Mouse (Mus musculus) left cerebral cortex, postnatal 25 days (tissue): Measurements from ENCODE around the gene Nars2. TPM values are rescaled to one million over a fixed set of nuclear protein-coding genes. Genes with fewer than 3 reads are reported as not detected.

Experiments used
- DNase-seq, 2 experiments: peaks; one replicate each; pipeline ENCODE4 v3.0.0; 2022; ENCODE audit warnings: low spot score in 2 of 2, mixed read lengths in 1 of 2
- intact Hi-C: fragments of 180-260 bp; cut with DNase I; formaldehyde crosslinking; loops from one replicate; pipeline ENCODE4 v1.15.1; 2025
- total RNA-seq, 2 experiments: library from RNA; stranded (reverse); gene quantifications; 2 replicates each; pipeline ENCODE4 v1.2.3; 2021

Gene Nars2
- total RNA-seq, 2 experiments from 2014 or later = 17.4 to 18.3 TPM

GRCm38 (mm10) chr7:97041868-97042449, 90.7 kb downstream of the Nars2 start:
- intact Hi-C loops = no loop called here
- DNase-seq = no peak

- intact Hi-C loops = no loop called here
- no peak for DNase-seq
Observed at GRCm38 (mm10) chr7:97042981-97043380, 91.7 kb downstream of the Nars2 start.

- intact Hi-C loops = no loop called here
Observed at GRCm38 (mm10) chr7:97060966-97061365, 109.7 kb downstream of the Nars2 start.

GRCm38 (mm10) chr7:97071512-97071911, 120.2 kb downstream of the Nars2 start:
- no peak for DNase-seq
- intact Hi-C loops = loop anchor here (10.0 kb wide), 1 partner anchor 333 kb away; the partner anchor contains the start of gene Ndufc2

More at GRCm38 (mm10) chr7:97060966-97061365, 109.7 kb downstream of the Nars2 start:
- no peak for DNase-seq

GRCm38 (mm10) chr7:97072061-97072460, 120.8 kb downstream of the Nars2 start:
- no peak for DNase-seq
- intact Hi-C loops = loop anchor here (10.0 kb wide), 1 partner anchor 333 kb away; the partner anchor contains the start of gene Ndufc2

- intact Hi-C loops = loop anchor here (10.0 kb wide), 1 partner anchor 330 kb away; the partner anchor contains the start of gene Ndufc2
- DNase-seq = no peak
Observed at GRCm38 (mm10) chr7:97074974-97075373, 123.7 kb downstream of the Nars2 start.

GRCm38 (mm10) chr7:97076977-97077376, 125.7 kb downstream of the Nars2 start:
- no peak for DNase-seq
- intact Hi-C loops = loop anchor here (10.0 kb wide), 1 partner anchor 328 kb away; the partner anchor contains the start of gene Ndufc2

GRCm38 (mm10) chr7:97078685-97079084, 127.4 kb downstream of the Nars2 start:
- intact Hi-C loops = loop anchor here (10.0 kb wide), 1 partner anchor 326 kb away; the partner anchor contains the start of gene Ndufc2

GRCm38 (mm10) chr7:97079145-97079544, 127.8 kb downstream of the Nars2 start:
- peak; percentile 40 to 56 for DNase-seq
- intact Hi-C loops = loop anchor here (10.0 kb wide), 1 partner anchor 326 kb away; the partner anchor contains the start of gene Ndufc2

More at GRCm38 (mm10) chr7:97078685-97079084, 127.4 kb downstream of the Nars2 start:
- DNase-seq = peak in 1 of 2 experiments; percentile 12

GRCm38 (mm10) chr7:97079651-97080365, 128.5 kb downstream of the Nars2 start:
- intact Hi-C loops = loop anchor here (10.0 kb wide), 1 partner anchor 325 kb away; the partner anchor contains the start of gene Ndufc2
- DNase-seq = no peak

- intact Hi-C loops = no loop called here
- no peak for DNase-seq
Observed at GRCm38 (mm10) chr7:97080621-97081241, 129.4 kb downstream of the Nars2 start.

- intact Hi-C loops = no loop called here
- DNase-seq = peak; percentile 47 to 74
Observed at GRCm38 (mm10) chr7:97081242-97081958, 130.1 kb downstream of the Nars2 start, which contains the start of gene Gab2. Gene Gab2 (plus strand): TSS chr7:97081586.

- no peak for DNase-seq
- intact Hi-C loops = loop anchor here (1.0 kb wide), 1 partner anchor 215 kb away; no protein-coding TSS in a partner anchor
Observed at GRCm38 (mm10) chr7:97081959-97082218, 130.6 kb downstream of the Nars2 start.

- peak; percentile 34 to 48 for DNase-seq
- intact Hi-C loops = loop anchor here (1.0 kb wide), 1 partner anchor 215 kb away; no protein-coding TSS in a partner anchor
Observed at GRCm38 (mm10) chr7:97082219-97083101, 131.2 kb downstream of the Nars2 start.

GRCm38 (mm10) chr7:97083579-97083978, 132.3 kb downstream of the Nars2 start:
- intact Hi-C loops = no loop called here
- DNase-seq = no peak

GRCm38 (mm10) chr7:97084181-97084580, 132.9 kb downstream of the Nars2 start:
- no peak for DNase-seq
- intact Hi-C loops = no loop called here

- DNase-seq = peak; percentile 30 to 39
- intact Hi-C loops = no loop called here
Observed at GRCm38 (mm10) chr7:97085291-97085690, 134.0 kb downstream of the Nars2 start.

GRCm38 (mm10) chr7:97094241-97094640, 142.9 kb downstream of the Nars2 start:
- DNase-seq = no peak
- intact Hi-C loops = no loop called here
